21 mouse cellular contexts compared by ENCODE assay signal in the genomic region with DNA sequence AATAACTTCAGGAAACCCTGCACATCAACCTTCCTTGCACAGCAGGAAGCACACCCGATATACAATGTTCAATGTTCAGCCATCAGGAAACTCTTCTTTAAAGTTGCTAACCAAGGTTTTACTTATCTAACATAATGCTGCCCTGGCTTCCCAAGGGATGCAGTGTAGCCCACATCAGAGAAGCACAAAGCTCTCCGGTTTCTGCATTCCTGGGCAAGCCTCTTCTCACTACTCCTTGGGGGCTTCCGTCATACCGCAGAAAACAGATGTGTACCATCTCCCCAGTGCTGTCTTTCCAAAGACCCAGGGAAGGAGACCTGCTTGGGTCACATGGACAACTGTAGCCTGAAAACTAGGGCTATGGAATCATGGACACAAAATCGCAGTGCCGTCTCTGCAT.
"Had no signal": no experiment of that assay in that cellular context is flagged by ENCODE, and none has a peak within 500 bp of the region (broad histone marks: within the 10 kb centered on the region; RNA-seq: fewer than 3 reads in every experiment).

No protein-coding gene starts in this region.

- H3K4me2 ChIP-seq: lung, embryonic 15.5 days; midbrain, embryonic 12.5 days; neural tube, embryonic 13.5 days; neural tube, embryonic 15.5 days had no signal

- H3K36me3 ChIP-seq: lung, embryonic 15.5 days; midbrain, embryonic 10.5 days; midbrain, embryonic 12.5 days; neural tube, embryonic 13.5 days; neural tube, embryonic 15.5 days had no signal

- DNase-seq: lung, adult 2 months; lung, postnatal 14 days; lung, postnatal 36 days; midbrain, embryonic 14.5 days; retina, postnatal 1 day; right cerebral cortex, adult 18-20 months; right cerebral cortex, postnatal 25 days; right cerebral cortex, postnatal 4 days; spleen, adult 18-20 months; thymus, adult 18-20 months; thymus, postnatal 25 days; thymus, postnatal 4 days had no signal

- H3K9ac ChIP-seq: lung, embryonic 15.5 days; midbrain, embryonic 12.5 days; neural tube, embryonic 13.5 days; neural tube, embryonic 15.5 days had no signal

- H3K27me3 ChIP-seq: lung, embryonic 15.5 days; midbrain, embryonic 12.5 days; neural tube, embryonic 13.5 days; neural tube, embryonic 15.5 days had no signal

- H3K9me3 ChIP-seq: lung, embryonic 15.5 days; midbrain, embryonic 12.5 days; neural tube, embryonic 13.5 days; neural tube, embryonic 15.5 days had no signal

- H3K4me1 ChIP-seq: lung, embryonic 15.5 days; midbrain, embryonic 10.5 days had no signal

- H3K27ac ChIP-seq: lung, embryonic 15.5 days; macrophage; midbrain, embryonic 10.5 days; midbrain, embryonic 12.5 days; neural tube, embryonic 13.5 days; neural tube, embryonic 15.5 days had no signal

- H3K4me3 ChIP-seq: lung, embryonic 15.5 days; megakaryocyte, embryonic 14.5 days; midbrain, embryonic 10.5 days; midbrain, embryonic 12.5 days; myocyte; neural tube, embryonic 13.5 days; neural tube, embryonic 15.5 days had no signal

- ATAC-seq: lung, postnatal 0 days had no signal
